Mouse (Mus musculus) bone marrow, adult 2 months (tissue): ENCODE measurements around the gene Zfp568.

Source experiments
- CTCF ChIP-seq: fragments of 200-500 bp; IDR thresholded peaks from 2 replicates; pipeline ENCODE4 v1.5.1; 2011; ENCODE audit warnings: low read length, control low read depth; ENCODE audit not compliant: control insufficient read depth, insufficient read depth
- POLR2A ChIP-seq: fragments of 200-500 bp; IDR thresholded peaks from 2 replicates; pipeline ENCODE4 v1.6.1; 2011; ENCODE audit warnings: low read depth, mild to moderate bottlenecking, control low read depth, low read length, borderline replicate concordance; ENCODE audit not compliant: control insufficient read depth

GRCm38 (mm10) chr7:29943720-29944119, 40.0 kb upstream of the Zfp568 start:
- TF ChIP-seq CTCF (no peak), POLR2A (no peak)
